Comparison of ENCODE assay signal across 8 mouse cellular contexts in genomic region chr9:89909131-89910010, GRCm38 (mm10). TPM values are rescaled to one million over a fixed set of nuclear protein-coding genes. Genes with fewer than 3 reads are reported as not detected.
DNase-seq lines count a peak whose midpoint lies in the region; ATAC-seq lines count a peak whose summit lies in the region.

TSS of gene Rasgrf1 (plus strand) at chr9:89909908.

- DNase-seq in urinary bladder, postnatal 14 days (ENCODE audit: low spot score), result peak; percentile 26
- no peak for DNase-seq in urinary bladder, adult 2 months (ENCODE audit: low spot score)
- peak; percentile 81 for DNase-seq in embryo, embryonic 10.5 days (ENCODE audit: low spot score)
- peak; percentile 56 to 59 for DNase-seq in left cerebral cortex, adult 8-10 months (ENCODE audit: low spot score in 2 of 2)
- peak; percentile 54 for DNase-seq in testis, postnatal 10 days (ENCODE audit: low spot score)
- DNase-seq in gastrocnemius, postnatal 25 days, result no peak

- WGBS in heart, embryonic 16.5 days, result under 1% methylated on average over 56 of the region's 64 CpGs
- WGBS in midbrain, embryonic 12.5 days, result under 1% methylated on average over 46 of the region's 64 CpGs

- no peak within 1 kb of the TSS for H3K27ac ChIP-seq in heart, embryonic 16.5 days (ENCODE audit: low read length)
- H3K27ac ChIP-seq in midbrain, embryonic 12.5 days (replicated peaks), result no peak within 1 kb of the TSS

- peak within 1 kb of the TSS; percentile 61 for H3K4me3 ChIP-seq in heart, embryonic 16.5 days (ENCODE audit: low read length)
- H3K4me3 ChIP-seq in midbrain, embryonic 12.5 days, result peak within 1 kb of the TSS; percentile 52

- H3K36me3 ChIP-seq in heart, embryonic 16.5 days (ENCODE audit: control insufficient read depth, insufficient read depth), result no peaks in the 10 kb centered on the region
- no peaks in the 10 kb centered on the region for H3K36me3 ChIP-seq in midbrain, embryonic 12.5 days

- 0 out of 2 replicates have a peak, but pooled peaks have one; percentile 53 for ATAC-seq in heart, embryonic 16.5 days (replicated peaks; ENCODE audit: extremely low read depth, insufficient read depth, low FRiP score)
- ATAC-seq in midbrain, embryonic 12.5 days (ENCODE audit: low FRiP score, low read depth), result peak; percentile 78

- H3K27me3 ChIP-seq in heart, embryonic 16.5 days (ENCODE audit: control insufficient read depth, insufficient read depth, low read length), result peaks cover 81% of the 10 kb centered on the region
- H3K27me3 ChIP-seq in midbrain, embryonic 12.5 days, result peaks cover 89% of the 10 kb centered on the region

- no peaks in the 10 kb centered on the region for H3K9me3 ChIP-seq in heart, embryonic 16.5 days (replicated peaks; ENCODE audit: control insufficient read depth, low read length)
- H3K9me3 ChIP-seq in midbrain, embryonic 12.5 days, result no peaks in the 10 kb centered on the region

- H3K9ac ChIP-seq in heart, embryonic 16.5 days (ENCODE audit: low read length), result peak within 1 kb of the TSS; percentile 54
- peak within 1 kb of the TSS; percentile 37; the same call in 1 of the 2 replicates for H3K9ac ChIP-seq in midbrain, embryonic 12.5 days (replicated peaks)

- H3K4me2 ChIP-seq in heart, embryonic 16.5 days (ENCODE audit: low read depth, low read length), result peak within 1 kb of the TSS; percentile 98
- H3K4me2 ChIP-seq in midbrain, embryonic 12.5 days (replicated peaks), result peak within 1 kb of the TSS; percentile 83

- peaks cover 17% of the 10 kb centered on the region for H3K4me1 ChIP-seq in heart, embryonic 16.5 days (ENCODE audit: control insufficient read depth, insufficient read depth, low read length)
- H3K4me1 ChIP-seq in midbrain, embryonic 12.5 days, result peaks cover 20% of the 10 kb centered on the region

RNA-seq across cellular contexts. Expression of gene Rasgrf1, which starts in this region (rescaled TPM):
- polyA plus RNA-seq in urinary bladder, adult 2 months (2012; rRNA removed), result 1.1 TPM in 2 replicates
- polyA plus RNA-seq in heart, embryonic 16.5 days (2015; fragmentation: Nextera tagmentation; extraction: Ambion mirVana), result 0.11 and 0.20 TPM in 2 replicates
- total RNA-seq in left cerebral cortex, adult 8-10 months (2022), result 100 to 1,000 TPM; 274 to 308 (median 296) TPM
- polyA plus RNA-seq in midbrain, embryonic 12.5 days (2016; fragmentation: Nextera tagmentation; extraction: Ambion mirVana), result 0.20 and 0.27 TPM in 2 replicates
- not detected for total RNA-seq in gastrocnemius, postnatal 25 days (2021)

Comparison
In these comparisons a context has a peak if more than half of its experiments do, and no peak if none do; other contexts are left out.
1. RNA of gene Rasgrf1 (total RNA-seq): 274 to 308 TPM in left cerebral cortex, adult 8-10 months; not detected in gastrocnemius, postnatal 25 days; every median in the first group is over 100 times any median in the second.
2. DNase-seq: peak in urinary bladder, postnatal 14 days (single experiment), embryo, embryonic 10.5 days (single experiment), left cerebral cortex, adult 8-10 months (2 of 2) and testis, postnatal 10 days (single experiment); none in urinary bladder, adult 2 months (single experiment) and gastrocnemius, postnatal 25 days (single experiment).
3. Peak in ATAC-seq, H3K4me3 ChIP-seq, H3K9ac ChIP-seq and H3K4me2 ChIP-seq in heart, embryonic 16.5 days; RNA of the gene not detected or under 1 TPM.
4. Peak in ATAC-seq, H3K4me3 ChIP-seq, H3K9ac ChIP-seq and H3K4me2 ChIP-seq in midbrain, embryonic 12.5 days; RNA of the gene not detected or under 1 TPM.